Mouse (Mus musculus): ENCODE results near the gene Slc35g1.

GRCm38 (mm10) chr19:38351202-38351601 is 44.6 kb upstream of the Slc35g1 start:
- TF ChIP-seq GATA1 (IDR thresholded peaks at IDR 0.05; ENCODE audit: borderline replicate concordance, low read length) (no peak), FLI1 (IDR thresholded peaks at IDR 0.05; ENCODE audit: low read length) (no peak)

Measured in megakaryocyte, embryonic 14.5 days (primary cell).